Mouse (Mus musculus): ENCODE measurements around the gene Slc47a2.

Slc47a2 gene

DNA sequence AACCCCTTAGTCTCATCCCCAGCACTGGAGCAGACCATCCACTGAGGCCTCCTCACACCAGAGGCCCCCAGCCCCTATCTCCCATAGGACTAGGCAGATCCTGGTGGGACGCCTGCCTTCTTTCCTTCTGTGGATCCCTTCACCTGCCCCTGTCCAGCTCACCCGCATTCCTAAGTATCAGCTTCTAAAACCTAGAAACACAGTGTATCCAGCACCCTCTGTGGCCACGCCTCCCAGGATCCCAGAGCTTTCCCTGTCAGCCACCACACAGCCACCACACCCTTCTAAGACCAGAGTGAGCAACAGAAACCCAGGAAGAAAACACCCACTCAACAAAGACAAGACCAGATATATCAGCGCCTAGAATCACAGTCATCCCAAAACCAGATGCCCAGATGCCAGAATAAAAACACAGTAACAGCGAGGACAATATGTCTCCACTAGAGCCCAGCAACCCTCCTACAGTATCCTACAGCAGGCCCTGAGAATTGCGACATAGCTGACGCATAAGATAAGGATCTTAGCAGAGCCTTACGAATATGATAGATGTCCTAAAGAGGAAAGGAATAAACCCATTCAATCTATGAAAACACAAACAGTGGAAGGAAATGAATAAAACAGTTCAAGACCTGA lies 64.1 kb downstream of the Slc47a2 start:
- DNase-seq (ENCODE audit: low read depth), result no peak

DNA sequence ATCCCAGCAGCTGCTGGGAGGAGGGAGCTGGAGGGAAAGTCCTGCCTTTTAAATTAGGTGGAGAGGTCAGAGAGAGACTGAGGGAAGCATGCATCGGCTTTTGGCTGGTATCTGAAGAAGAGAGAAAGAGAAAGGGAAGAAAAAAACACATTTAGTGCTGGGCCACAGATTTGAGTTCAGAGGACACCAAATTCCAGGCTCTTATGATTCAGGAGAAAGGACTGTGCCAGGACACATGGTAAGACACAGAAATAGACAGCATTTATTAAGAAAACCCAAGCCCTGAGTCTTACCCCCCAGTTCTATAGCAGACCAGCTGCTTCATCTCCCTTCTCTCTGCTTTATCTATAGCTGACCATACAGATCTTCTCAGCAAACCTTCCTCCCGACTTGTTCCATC lies 64.7 kb downstream of the Slc47a2 start:
- no peak for DNase-seq (ENCODE audit: low read depth)

DNA sequence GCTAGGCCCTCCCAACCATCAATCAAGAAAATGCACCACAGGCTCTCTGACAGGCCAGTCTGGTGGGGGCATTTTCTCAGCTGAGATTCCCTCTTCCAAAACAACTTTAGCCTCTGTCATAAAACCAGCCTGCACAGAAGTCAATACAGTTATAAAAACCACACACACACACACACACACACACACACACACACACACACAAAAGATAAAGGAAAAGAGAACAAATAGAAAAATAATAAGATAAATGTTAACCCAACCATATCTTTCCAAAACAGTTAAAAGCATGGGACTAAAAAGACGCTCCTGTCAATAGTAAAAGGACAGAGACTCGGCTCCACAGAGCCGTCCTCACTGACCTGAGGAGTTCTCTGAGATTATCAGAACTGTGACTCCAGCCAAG lies 66.2 kb downstream of the Slc47a2 start:
- no peak for DNase-seq (ENCODE audit: low read depth)

DNA sequence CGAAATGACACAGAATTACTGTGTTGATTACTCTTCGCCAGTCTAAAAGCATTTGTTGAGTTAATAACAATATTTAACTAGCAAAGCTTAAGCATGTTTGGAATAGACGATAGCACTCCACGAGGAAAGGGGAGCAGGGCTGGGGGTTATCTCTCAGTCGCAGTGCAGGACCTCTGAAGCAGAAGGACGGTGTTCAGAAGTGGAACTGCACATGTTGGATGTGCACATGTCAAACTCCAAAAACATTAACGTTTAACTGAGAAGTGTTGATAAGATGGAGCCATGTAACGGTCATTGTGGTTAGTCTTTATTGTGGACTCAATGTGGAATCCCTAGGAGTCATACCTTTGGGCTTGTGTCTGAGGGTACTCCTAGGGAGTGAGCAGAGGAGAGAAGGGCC lies 67.6 kb downstream of the Slc47a2 start:
- no peak for DNase-seq (ENCODE audit: low read depth)

DNA sequence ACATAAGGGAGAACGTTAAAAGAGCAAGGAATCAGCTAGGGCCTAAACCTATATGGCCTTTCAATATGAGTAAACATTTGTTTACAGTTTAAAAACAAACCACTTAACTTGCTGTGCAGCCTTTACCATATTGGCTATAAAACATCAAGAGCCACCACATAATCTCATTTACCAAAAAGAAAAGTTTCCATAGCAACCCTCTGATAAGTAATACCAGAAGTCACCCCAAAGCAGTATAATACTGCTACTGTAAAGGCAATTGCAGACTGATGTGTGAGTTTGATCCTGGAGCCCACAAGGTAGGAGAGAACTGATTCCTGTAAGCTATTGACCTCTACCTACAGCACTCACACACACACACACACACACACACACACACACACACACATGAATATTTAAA lies 68.2 kb downstream of the Slc47a2 start:
- no peak for DNase-seq (ENCODE audit: low read depth)

DNA sequence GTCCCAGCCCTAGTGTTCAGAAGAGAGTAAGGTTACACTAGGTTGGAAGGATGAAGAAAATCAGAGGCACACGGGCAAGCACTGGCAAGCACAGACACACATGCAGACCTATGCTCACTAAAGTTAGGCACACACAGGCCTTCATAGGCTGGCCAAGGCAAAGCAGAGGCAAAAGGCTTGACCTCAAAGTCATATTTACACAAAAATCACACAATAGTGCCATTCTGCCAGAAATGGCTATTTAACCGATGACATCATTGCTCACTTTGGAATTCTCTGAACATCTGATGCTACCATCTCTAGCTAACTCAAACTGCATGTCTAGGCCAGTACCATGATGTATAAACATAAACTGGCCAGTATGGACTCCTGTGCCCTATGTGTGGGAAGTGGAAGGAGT lies 68.7 kb downstream of the Slc47a2 start:
- DNase-seq (ENCODE audit: low read depth), result no peak

DNA sequence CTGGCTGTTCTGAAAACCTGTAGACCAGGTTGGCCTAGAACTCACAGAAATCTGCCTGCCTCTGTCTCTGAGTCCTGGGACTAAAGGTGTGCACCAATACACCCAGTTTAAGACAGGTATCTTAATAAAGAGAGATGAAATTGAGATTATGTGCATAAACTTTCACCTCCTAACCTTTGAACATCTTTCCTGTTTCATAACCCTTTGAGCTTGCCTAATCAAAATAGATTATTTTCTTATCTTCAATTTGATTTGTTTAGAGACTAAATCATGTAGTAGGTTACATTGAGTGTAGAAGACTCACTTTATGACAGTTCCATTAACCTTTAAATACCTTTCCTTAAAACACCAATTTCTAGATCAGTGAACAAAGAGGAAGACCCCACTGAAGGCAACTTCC lies 71.0 kb downstream of the Slc47a2 start:
- no peak for DNase-seq (ENCODE audit: low read depth)

DNA sequence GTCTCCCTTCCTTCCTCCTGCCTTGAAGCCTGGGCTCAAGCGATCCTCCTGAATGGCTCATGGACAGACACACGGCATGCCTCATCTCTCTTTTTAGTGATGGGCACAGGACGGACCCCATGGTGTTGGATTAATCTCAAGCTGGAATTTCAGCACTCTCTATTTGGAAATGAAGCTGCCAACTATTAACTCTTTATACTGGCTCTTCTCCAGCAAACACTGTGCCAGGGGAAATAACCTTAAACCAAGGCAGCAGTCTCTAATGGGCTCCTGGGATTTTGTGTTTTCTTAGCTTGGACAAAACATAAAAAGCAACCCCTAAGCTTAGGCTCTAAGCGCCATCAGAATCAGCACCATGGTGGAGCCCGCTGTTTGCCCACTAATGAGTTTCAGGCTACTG lies 72.3 kb downstream of the Slc47a2 start:
- DNase-seq (ENCODE audit: low read depth), result no peak

DNA sequence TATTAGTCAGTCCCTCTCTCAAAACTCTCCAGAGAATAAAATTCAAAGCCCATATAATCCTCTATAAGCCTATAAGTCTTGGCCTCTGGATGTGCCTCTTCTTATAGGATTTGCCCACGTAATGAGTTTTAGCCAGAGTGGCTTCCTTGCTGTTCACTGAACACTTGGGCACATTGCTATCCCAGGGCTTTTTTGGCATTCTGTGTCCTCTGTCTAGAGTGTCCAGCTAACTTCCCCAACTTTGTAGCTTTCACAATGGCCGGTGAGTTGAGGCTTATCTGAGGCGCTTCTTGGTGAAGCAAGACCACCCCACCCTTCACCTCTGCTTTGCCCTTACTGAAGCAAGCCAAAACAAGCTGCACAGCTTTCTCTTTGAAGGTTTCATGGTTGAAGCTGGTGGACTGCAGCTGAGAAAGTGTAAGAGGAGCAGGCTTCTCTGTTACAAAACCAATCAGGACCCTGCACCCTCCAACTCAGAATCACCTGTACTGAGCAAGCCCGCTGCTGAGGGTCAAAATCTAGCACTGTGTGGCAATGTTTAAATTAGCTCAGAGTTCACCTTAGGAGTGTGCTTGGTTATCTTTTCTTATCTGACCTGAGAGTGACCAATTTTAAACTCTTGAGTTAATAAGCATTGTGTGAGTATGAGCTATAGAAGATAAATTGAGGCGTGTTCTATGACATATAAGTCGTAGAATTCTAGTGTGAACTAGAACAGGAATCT lies 73.9 kb downstream of the Slc47a2 start:
- DNase-seq (ENCODE audit: low read depth), result no peak

DNA sequence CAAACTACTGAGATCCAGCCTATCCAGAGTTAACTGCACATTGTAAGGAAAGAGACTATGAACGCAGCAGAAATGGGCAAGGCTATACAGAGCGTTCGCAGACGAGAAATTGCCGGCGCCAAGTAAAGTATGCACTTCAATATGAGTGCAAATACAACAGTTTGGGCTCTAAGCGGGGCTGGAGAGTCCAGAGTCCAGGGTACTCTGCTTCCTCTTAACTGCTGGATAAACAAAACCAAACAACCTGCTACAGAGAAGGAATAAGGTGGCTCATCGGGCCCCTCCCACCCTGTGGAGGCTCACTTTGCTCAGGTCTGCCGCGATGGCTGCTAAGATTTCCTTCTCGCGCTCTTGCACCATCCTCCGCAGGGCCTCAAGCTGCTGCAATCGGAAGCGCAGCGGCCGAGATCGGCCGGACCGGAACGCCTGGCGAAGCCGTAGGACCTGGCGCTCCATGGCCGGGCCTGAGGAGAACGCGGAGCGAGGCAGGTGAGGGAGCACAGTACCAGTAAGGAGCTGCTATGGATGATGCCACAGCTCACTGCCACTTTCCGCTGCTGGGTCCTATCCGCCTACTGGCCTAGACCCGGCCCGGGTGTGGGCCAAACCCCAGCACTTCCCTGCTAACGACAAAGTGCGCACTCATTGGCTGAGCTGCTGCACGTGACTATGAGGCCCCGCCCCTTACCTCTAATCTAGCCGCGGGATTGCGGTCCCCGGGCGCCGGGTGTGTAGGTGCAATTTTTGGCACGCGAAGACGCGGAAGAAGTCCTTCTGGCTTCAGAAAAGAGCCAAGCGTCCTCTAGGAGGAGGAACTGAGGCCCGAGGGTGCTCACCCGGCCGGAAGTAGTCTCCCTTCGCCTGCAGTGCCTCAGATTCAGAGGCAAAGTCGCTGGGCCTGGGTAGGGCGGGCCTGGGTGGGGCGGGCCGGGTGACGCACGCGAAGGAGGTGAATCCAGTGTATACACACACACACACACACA lies 75.8 kb downstream of the Slc47a2 start, which contains the start of gene Aldh3a2:
TSS of gene Aldh3a2 (minus strand) at position 914 of the 983 bp plus-strand sequence.
- DNase-seq (ENCODE audit: low read depth), result peak; percentile 87

DNA sequence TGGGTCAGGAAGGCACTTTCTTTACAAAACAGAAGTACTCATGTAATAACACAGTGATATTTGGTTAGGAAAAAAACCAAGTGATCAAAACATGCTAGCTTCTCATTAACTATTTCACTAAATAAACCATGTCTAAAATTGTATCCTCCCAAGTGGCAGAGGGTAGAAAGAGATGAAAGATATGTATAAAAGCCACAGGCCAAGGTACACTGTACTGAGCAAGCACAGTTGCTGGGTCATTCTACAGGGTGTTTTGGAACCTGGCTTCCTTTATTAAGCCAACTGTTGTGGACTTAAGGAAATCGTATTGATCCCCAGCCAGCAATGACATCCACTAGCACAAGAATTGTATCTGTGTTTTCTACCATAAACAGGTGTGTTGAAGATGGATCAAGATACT lies 78.8 kb downstream of the Slc47a2 start:
- DNase-seq (ENCODE audit: low read depth), result no peak

DNA sequence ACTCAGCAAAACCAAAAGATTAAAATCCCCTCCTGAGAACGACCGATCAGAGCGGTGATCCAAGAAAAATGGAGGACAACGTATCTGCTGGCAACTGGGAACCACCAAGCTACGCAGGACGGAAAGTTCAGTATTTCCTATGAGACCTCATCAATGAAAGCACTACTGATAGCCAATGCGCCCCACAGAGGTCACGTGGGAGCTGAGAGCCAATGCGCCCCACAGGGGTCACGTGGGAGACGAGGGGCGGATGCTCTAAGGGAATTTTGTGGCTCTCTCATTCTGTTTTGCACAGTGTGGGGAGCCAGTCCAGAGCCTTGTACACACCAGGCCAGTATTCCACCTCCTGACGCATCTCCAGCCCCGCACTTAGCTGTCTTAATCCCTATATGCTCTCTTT lies 80.1 kb downstream of the Slc47a2 start:
- no peak for DNase-seq (ENCODE audit: low read depth)

DNA sequence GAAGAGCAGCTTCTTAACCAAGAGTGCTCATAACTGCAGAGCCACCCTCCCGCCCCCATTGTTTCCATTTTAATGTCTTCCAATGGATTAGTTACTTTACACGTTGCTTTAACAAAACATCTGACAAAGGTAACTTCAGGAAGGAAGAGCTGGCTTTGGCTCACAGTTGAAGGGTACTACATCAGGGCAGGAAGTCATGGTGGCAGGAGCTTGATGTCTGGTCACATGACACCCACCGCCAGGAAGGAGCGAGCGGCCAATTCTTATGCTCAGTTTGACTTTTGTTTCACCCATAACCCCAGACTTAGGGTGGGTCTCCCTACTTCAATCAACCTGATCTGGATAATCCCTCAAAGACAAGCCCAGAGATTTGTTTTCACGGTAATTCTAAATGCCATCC lies 83.6 kb downstream of the Slc47a2 start:
- DNase-seq (ENCODE audit: low read depth), result no peak

DNA sequence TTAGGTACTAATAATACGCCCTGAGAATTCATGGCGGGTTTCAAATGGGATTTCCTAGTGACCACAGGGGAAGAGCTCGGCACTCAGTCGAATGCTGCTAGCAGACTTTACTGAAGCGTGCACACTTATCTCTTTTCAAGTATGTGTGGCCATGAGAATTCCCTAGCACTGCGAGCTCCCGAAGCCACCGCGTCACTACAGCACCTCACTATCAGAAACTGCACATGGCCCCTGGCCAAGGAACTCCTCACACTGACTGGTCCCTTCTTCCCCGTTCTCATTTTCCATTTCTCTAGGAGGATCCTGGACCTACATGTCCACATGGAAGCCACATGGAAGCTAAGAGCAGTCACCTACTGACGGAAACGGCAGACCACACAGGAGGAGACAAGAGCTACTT lies 89.9 kb downstream of the Slc47a2 start:
- DNase-seq (ENCODE audit: low read depth), result no peak

DNA sequence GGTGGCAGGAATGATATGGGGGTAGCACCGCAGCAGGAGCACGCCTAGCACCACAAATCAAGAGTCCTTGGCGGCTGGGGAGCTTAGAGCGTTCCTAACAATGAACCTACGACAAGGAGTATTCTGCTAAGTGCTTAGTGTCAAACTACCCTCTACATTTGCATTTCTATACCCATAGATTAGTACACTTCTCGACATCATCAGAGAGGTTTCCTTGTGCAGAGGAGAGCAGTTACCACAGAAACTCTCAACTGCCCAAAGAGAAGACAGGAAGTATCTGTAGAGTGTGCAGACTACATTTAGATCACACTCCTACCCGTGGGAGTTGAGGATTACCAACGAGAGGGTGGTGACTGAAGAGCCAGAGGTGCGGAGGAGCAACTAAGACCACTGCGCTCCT lies 90.9 kb downstream of the Slc47a2 start:
- no peak for DNase-seq (ENCODE audit: low read depth)

Measured in fibroblast of lung, adult 2 months (primary cell).